In the genomic region with DNA sequence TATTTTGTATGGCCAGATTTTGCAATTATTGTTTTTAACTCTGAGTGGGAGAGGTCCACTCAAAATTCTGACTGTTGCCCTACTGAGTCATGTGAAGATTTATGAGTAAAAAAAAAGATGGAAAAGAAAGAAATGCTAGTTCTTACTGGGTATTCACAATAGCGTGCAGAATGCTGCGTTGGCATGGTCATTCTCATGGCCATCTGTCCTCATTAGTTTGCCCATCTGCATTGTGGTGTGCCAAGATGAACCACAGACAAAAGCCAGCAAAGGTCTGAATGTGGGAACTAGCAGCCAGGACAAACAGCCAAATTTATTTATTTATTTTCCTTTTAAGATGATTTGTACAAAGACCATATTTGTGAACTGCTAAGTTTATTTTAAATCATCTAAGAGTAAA, we compare ENCODE assay signal across 21 mouse cellular contexts.
DNase-seq lines count a peak whose midpoint lies in the region; ATAC-seq and TF ChIP-seq lines count a peak whose summit lies in the region.
"Had no signal": no experiment of that assay in that cellular context is flagged by ENCODE, and none has a peak within 500 bp of the region (broad histone marks: within the 10 kb centered on the region; RNA-seq: fewer than 3 reads in every experiment).

No protein-coding gene starts in this region.

- no peak overlapping the region for H3K4me3 ChIP-seq in forebrain, embryonic 14.5 days (ENCODE audit: low read depth, low read length)
- H3K4me3 ChIP-seq in forebrain, embryonic 10.5 days, result no peak overlapping the region
- no peak overlapping the region for H3K4me3 ChIP-seq in cerebellum, adult 2 months (replicated peaks; ENCODE audit: insufficient read depth, low read depth, low read length)
- H3K4me3 ChIP-seq: embryonic facial prominence, embryonic 13.5 days; heart, embryonic 12.5 days; lung, embryonic 15.5 days had no signal

- WGBS in forebrain, embryonic 14.5 days, result 66% methylated on average over 2 of the region's 2 CpGs
- WGBS in forebrain, embryonic 10.5 days, result 93% methylated on average over 2 of the region's 2 CpGs
- WGBS in cerebellum, adult 2 months, result 4% methylated on average over 2 of the region's 2 CpGs

- H3K4me2 ChIP-seq in forebrain, embryonic 14.5 days (ENCODE audit: low read length), result no peak overlapping the region
- H3K4me2 ChIP-seq: embryonic facial prominence, embryonic 13.5 days; heart, embryonic 12.5 days; lung, embryonic 15.5 days had no signal

- no peak overlapping the region for H3K27ac ChIP-seq in forebrain, embryonic 14.5 days (ENCODE audit: low read depth, low read length)
- H3K27ac ChIP-seq in forebrain, embryonic 10.5 days, result no peak overlapping the region
- H3K27ac ChIP-seq in cerebellum, adult 2 months (ENCODE audit: insufficient read depth, low read length), result no peak overlapping the region
- H3K27ac ChIP-seq: embryonic facial prominence, embryonic 13.5 days; liver, embryonic 14.5 days; lung, embryonic 15.5 days had no signal

- H3K36me3 ChIP-seq in forebrain, embryonic 14.5 days (ENCODE audit: control insufficient read depth, insufficient read depth, low read length), result no peaks in the 10 kb centered on the region
- H3K36me3 ChIP-seq in forebrain, embryonic 10.5 days (replicated peaks), result no peaks in the 10 kb centered on the region
- H3K36me3 ChIP-seq: embryonic facial prominence, embryonic 13.5 days; G1E; heart, embryonic 12.5 days; lung, embryonic 15.5 days had no signal

- H3K27me3 ChIP-seq in forebrain, embryonic 14.5 days (replicated peaks; ENCODE audit: control insufficient read depth, insufficient read depth, low read length), result no peaks in the 10 kb centered on the region
- no peaks in the 10 kb centered on the region for H3K27me3 ChIP-seq in forebrain, embryonic 10.5 days (ENCODE audit: poor library complexity, severe bottlenecking)
- no peaks in the 10 kb centered on the region for H3K27me3 ChIP-seq in cerebellum, adult 2 months (ENCODE audit: control insufficient read depth, insufficient read depth, low read length)
- H3K27me3 ChIP-seq: embryonic facial prominence, embryonic 13.5 days; heart, embryonic 12.5 days; lung, embryonic 15.5 days had no signal

- TF ChIP-seq POLR2A in cerebellum, adult 2 months (IDR thresholded peaks at IDR 0.05; ENCODE audit: borderline replicate concordance, insufficient read depth, low read length), result no peak

- no peaks in the 10 kb centered on the region for H3K4me1 ChIP-seq in forebrain, embryonic 14.5 days (ENCODE audit: control insufficient read depth, insufficient read depth, low read length)
- H3K4me1 ChIP-seq in forebrain, embryonic 10.5 days, result no peaks in the 10 kb centered on the region
- H3K4me1 ChIP-seq in cerebellum, adult 2 months (ENCODE audit: control insufficient read depth, insufficient read depth, low read length), result peaks cover 19% of the 10 kb centered on the region; the same call in 1 of the 2 replicates
- H3K4me1 ChIP-seq: embryonic facial prominence, embryonic 13.5 days; heart, embryonic 12.5 days; lung, embryonic 15.5 days had no signal

- DNase-seq in forebrain, embryonic 14.5 days (ENCODE audit: low spot score), result peak; percentile 33
- no peak for DNase-seq in forebrain, embryonic 10.5 days (ENCODE audit: extremely low spot score, low spot score)
- peak; percentile 11 to 66 for DNase-seq in layer of hippocampus, postnatal 14 days (ENCODE audit: low spot score in 2 of 2)
- DNase-seq in layer of hippocampus, postnatal 25 days (ENCODE audit: extremely low spot score in 1 of 2, low spot score in 1 of 2), result no peak
- DNase-seq in cerebellum, adult 2 months, result peak; percentile 91 to 97
- DNase-seq in cerebellum, postnatal 36 days, result peak; percentile 85 to 92
- no peak for DNase-seq in adipocyte (ENCODE audit: low spot score)
- DNase-seq in heart, adult 9 months (ENCODE audit: low spot score in 2 of 2), result no peak
- DNase-seq: adrenal gland, postnatal 25 days; gastrocnemius, postnatal 25 days; heart, postnatal 14 days; kidney, adult 18-20 months; kidney, postnatal 10 days; lung, postnatal 4 days; retina, postnatal 1 day; thymus, adult 2 months had no signal

- no peaks in the 10 kb centered on the region for H3K9me3 ChIP-seq in forebrain, embryonic 14.5 days (replicated peaks; ENCODE audit: control insufficient read depth, low read length)
- no peaks in the 10 kb centered on the region for H3K9me3 ChIP-seq in forebrain, embryonic 10.5 days
- H3K9me3 ChIP-seq: embryonic facial prominence, embryonic 13.5 days; heart, embryonic 12.5 days; lung, embryonic 15.5 days had no signal

- H3K9ac ChIP-seq in forebrain, embryonic 14.5 days (ENCODE audit: low read length), result no peak overlapping the region
- H3K9ac ChIP-seq: embryonic facial prominence, embryonic 13.5 days; heart, embryonic 12.5 days; liver, embryonic 14.5 days; lung, embryonic 15.5 days had no signal

- ATAC-seq in forebrain, embryonic 14.5 days, result no peak; the same call in 1 of the 2 replicates

- TF ChIP-seq CTCF in cerebellum, adult 2 months (IDR thresholded peaks at IDR 0.05; ENCODE audit: borderline replicate concordance, insufficient read depth, low read depth, low read length), result no peak

Comparison
In these comparisons a context has a peak if more than half of its experiments do, and no peak if none do; other contexts are left out.
1. DNase-seq: peak in forebrain, embryonic 14.5 days (single experiment), layer of hippocampus, postnatal 14 days (2 of 2), cerebellum, adult 2 months (2 of 2) and cerebellum, postnatal 36 days (2 of 2); none in forebrain, embryonic 10.5 days (single experiment), layer of hippocampus, postnatal 25 days (0 of 2), adipocyte (single experiment) and heart, adult 9 months (0 of 2).